Mouse (Mus musculus) 3134 (cell line): Measurements from ENCODE around the gene Zbtb44.

Source experiments
- DNase-seq: peaks from one replicate; pipeline ENCODE4 v3.0.0-alpha.2; 2011; ENCODE audit warnings: low spot score; ENCODE audit not compliant: insufficient read length; ENCODE audit errors: extremely low read depth

The Zbtb44 gene

DNA sequence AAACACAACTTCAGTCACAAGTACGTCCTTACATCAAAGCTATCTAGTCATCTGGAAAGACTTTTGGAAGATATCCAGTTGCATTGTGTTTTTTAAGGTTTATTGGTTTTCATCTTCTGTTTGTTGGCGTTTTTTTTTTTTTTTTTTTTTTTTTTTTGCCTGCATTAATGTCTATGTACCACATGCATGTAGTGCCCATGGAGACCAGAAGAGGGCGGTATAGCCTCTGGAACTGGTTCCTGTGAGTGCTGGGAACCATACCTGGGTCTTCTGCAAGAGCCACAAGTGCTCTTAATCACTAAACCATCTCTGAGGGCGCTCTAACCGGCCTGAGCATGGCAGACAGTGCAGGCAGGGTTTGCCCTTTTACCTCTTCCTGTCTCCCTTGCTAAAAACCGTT, 67.7 kb downstream of the Zbtb44 start:
- DNase-seq: no peak

DNA sequence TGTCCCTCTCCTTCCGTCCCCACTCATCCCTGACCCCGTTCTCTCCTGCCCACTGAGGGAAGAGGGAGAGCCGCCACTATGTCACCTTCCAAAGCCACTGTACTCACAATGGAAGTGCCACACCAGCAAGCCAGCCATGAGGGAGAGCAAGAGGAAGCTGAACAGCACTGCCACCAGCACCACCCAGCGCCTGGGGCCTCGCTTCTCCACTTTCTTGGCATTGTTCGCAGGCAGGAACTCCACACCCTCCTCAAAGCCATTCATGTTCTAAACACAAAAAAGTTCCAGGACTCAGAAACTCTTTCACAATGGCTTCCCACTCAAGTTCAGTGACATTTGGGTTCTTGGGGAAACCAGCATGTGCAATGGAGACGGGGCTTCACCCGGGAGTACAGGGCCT, 78.0 kb downstream of the Zbtb44 start:
- DNase-seq: no peak

DNA sequence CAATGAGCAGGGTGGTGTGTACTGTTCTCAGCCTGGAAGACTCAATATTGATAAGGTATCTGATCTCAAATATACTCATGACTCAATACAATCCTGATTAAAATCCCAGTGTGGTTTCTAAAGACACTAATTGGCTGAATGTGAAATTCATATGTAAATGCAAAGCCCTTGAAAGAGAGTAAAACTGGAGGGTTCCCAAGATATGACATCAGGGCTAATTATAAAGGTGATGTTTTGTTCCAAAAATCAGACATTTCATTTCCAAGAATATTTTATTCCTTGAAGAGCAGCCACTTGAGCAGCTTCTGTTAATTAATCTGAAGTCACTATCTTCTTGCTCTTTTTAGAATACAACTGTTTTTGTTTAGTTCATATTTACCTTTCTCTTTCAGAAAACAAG, 85.1 kb downstream of the Zbtb44 start:
- DNase-seq: no peak

DNA sequence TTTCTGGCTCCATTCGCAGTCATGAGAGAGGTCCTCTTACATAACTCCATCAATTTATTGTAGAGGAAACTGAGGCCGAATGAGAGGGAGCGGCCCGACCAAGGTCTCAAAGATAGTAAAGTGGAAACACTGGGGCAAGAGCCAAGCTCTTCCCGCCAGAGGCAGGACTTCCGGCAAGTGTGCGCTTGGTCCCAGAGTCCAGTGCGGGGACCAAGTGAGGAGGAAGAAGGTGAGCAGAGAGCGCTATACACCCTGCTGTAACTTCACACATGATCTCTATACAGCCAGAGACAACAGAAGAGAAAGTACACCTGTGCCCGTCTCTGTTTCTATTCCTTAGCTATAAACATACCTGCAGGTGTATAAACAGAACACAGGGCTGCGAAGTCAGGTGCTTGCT, 86.6 kb downstream of the Zbtb44 start:
- no peak for DNase-seq

DNA sequence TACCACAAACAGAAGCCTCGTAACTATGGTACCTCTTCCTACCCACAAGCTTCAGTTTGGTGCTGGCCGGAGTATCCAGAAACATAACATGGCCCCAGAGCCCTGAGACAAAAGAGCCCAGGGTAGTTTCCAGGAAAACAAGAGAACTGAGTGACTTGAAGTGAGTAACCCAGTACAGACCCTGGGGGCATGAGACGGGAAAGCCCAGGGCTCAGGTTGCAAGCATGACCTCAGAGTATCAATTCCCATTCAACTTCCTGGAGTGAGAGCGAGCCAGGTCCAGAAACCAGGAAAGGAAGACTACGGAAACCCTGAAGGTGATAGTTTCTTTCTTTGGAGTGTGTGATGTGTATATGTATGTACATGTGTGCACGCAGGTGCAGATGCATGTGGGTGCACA, 87.0 kb downstream of the Zbtb44 start:
- DNase-seq: no peak

DNA sequence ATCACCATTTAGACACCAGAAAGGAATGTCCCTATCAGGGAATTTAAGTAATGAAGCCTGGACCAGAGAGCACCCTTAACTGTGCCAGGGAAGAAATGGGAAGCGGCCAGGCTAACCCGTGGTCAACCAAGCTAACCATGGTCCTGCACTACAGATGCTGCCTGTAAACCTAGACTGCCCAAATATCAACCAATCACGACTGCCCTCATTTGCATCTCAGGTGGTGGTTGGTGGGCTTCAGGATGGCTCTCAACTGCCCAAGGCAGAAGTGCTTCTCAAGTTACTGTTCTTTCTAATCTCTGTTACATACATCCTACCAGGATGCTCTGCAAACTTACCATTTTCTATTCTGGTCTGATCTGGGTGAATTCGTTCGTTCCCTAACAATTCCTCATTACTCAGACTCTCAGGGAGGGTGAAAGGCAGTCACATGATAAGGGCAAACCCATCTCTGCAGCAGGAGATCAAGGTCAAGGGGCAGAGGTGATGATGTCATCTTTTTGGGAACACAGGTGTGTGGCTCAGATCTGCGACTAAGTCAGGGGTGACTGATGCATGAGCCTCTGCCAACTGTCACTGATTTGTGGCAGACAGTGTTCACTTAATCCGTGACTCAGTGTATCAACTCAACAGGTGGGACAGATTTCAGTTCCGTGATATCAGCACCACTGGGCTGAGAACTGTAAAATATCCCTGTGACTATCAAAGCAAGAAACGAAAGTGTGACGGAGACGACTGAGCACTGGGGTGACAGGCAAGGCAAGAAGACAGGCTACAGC, 88.3 kb downstream of the Zbtb44 start:
- DNase-seq: no peak

DNA sequence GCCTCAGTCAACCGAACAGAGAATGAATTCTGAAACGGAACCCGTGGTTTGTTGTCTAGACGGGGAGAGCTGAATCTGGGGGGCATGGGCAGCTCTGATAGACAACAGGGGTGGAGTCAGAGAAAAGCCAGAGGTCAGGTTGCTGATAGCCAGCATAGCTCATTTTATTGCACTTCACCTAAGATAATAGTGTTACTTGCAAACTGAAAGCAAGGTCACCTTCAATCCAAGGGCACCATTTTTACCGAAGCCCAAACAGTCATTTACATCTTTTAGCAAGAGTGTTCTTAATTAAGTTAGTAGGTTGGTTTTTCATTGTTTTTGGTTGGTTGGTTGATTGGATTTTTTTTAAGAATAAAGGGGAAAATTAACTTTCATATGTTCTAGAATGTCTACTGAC, 89.0 kb downstream of the Zbtb44 start:
- DNase-seq: no peak

DNA sequence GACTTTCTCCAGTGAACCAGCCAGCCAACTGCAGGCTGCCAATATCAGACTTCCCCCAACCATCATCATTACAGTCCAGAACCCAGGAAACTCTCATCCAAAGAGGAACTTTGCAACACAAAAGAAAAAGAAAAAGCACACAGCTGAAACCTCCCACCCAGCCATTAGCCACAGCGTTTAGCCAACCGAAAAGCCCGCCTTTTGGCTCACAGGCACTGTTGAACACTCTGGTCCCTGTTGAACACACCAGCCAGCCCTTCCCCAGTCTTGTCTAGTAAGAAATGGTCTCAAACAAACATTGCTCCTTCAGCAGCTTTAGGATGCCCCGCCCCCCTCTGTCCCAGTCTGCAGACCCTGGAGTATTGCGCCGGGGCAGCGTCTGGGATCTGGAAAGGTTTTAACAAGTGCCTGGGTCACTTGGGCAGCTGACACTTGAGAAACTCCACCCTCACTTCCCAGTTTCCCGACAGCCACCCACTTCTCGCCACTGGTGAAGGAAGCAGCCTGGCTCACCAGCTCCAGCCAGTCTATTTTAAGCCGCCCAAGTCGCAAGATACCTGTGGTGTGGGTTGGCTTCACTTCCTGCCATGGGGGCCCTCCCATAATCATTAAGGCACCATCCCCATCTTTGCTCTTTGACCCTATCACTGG, 89.6 kb downstream of the Zbtb44 start:
- no peak for DNase-seq

DNA sequence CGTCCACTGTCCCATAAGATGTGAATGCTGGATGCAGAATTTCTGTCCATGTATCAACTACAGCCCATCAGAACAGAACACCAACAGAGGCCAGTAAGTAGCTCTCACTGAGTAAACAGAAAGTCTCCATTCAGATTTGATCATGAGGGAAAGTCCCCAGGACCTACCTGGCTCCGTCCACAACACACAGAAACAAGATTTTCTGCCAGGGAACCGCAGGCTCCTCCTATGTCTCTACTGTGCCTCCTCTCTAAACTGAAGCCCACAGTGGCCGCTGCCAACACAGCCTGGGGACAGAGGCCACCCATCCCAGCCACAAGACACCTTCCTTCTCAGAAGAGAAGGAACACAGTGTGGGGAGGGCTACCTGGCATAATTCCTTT, 90.1 kb downstream of the Zbtb44 start:
- DNase-seq: no peak

DNA sequence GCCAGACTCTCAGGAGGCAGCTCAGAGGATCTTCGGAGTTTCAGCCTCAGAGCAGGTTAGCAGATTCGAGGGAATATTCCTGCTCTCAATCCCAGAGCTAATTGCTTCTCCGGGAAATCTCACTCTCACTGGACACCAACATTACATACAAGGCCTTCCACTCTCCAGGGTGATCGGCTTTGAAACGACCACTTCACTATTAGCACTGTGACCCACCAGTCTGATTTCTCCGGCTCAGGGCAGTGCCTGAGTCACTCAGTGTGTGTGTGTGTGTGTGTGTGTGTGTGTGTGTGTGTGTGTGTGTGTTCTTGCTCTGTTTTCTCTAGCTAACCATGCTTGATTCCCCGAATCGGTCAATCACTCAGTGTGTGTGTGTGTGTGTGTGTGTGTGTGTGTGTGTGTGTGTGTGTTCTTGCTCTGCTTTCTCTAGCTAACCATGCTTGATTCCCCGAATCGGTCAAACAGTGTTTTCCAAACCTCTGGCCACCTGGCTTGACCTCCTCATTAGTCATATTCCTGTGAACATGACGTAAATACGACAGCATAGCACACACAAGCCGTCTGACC, 92.1 kb downstream of the Zbtb44 start:
- DNase-seq: no peak
